Mouse (Mus musculus) adrenal gland (tissue): ENCODE measurements at regions not wholly inside any gene's neighbourhood (a gene's known extent, or its start where the extent isn't known, plus 50 kb on each side); places are given as distances from the start of the nearest gene placed in this dataset.

Experiments
- intact Hi-C: fragments of 180-260 bp; cut with DNase I; formaldehyde crosslinking; loops from one replicate; pipeline ENCODE4 v1.15.1; 2025

DNA sequence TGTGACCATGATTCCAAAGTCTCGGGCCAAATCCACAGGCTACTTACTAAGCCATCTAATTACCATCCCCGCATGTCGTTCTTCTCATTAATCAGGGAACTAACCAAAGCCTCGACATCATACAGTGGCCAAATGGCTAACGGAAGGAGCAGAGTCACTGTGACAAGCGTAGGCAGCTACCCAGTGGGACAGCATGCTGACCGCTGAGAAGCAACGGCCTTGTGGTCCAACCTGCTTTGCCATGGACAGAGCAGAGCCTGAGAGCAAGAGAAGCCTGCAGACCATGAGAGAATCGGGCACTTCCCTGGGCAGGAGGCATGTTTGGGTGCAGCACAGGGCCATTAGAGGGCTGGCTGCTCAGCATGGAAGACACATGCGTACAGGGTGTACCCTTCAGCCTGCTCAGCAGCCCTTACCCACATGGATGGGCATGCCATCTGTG lies 268.5 kb upstream of the Atp2b1 start:
- intact Hi-C loops, result no loop called here

DNA sequence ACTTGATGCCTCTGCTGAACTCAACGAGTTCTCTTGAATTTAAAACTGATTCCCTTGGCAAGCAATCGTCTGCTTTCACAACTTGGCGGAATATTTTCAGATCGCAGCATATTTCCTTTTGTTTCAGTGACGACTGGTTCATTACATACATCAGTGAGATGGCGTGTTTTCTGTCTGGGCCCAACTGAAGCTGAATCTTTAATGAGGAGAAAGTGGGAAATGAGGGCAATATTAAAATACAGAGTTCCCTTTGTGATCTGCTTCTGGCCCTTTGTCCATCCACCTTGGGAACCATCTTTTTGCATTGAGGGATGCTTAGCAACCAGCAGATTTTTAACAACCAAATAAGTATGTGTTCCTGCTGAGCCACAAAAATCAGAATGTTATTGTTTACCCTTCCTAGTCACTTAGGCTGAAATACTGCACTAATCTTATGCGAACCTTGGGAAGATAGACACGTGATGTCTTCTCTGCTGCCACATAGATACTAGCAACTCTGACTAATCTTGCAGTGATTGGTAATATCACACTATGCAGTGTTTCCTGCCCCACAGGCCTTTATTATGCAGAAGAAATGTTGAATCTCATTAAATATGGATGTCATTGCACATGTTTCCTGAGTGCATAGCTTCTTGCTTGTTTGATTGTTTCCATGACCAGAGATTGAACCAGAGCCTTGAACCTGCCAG lies 267.8 kb upstream of the Atp2b1 start:
- intact Hi-C loops, result no loop called here

DNA sequence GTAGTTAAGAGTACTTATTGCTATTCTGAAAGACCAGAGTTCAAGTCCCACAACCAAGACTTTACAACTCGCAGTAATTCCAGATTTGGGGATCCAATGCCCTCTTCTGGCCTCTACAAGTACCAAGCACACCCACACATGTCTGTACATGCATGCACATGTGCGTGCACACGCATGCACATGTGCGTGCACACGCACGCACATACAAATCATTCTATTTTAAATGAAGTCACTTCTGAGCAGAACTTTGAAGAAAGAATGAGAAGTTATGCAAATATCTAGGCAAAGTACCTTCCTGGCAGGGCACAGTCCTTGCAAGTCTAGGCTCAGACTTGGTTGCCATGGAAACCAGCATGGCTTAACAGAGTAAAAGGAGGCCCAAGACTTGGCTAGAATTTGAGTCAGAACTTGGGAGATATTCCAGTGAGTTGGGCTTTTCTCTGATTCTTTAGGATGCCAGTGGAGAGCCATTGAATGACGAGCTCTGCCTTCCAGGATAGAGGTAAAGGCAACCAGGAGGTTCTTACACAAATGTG lies 265.4 kb upstream of the Atp2b1 start:
- intact Hi-C loops, result no loop called here

DNA sequence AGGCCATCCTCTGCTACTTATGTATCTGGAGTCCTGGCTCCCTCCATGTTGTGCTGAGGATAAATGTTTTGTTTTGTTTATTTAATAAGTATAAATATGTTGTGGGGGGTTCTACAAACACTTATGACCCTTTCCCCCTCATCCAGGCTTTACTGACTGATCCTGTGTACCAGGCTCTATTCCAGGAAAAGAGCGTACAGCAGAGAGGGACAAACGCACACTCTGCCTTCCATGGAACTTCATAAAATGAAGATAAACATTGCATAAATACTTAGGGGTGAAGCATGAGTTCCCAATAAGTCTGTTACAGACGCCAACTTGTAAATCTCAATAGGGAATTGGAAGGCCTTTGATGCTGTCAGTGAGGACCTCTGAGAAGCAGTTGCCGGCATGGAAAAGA lies 263.7 kb upstream of the Atp2b1 start:
- intact Hi-C loops, result no loop called here

DNA sequence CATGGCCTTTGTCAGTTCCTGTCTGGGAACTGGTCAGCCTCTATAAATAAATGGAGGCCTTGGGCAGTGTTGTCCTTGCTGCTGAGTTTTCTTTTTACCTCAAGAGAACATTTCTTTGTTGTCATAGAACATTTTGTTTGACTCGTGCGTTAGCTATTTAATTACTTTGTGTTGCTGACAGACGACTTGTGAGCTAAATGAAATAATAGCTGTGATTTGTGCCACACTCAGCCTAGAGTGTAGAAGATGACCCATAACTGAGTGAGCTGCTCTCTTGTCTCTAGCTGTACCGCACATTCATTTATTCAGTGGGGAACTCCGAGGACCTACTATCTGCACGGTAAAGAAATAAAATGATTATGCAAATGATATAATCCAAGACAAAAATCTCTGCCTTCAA lies 263.1 kb upstream of the Atp2b1 start:
- intact Hi-C loops, result no loop called here

DNA sequence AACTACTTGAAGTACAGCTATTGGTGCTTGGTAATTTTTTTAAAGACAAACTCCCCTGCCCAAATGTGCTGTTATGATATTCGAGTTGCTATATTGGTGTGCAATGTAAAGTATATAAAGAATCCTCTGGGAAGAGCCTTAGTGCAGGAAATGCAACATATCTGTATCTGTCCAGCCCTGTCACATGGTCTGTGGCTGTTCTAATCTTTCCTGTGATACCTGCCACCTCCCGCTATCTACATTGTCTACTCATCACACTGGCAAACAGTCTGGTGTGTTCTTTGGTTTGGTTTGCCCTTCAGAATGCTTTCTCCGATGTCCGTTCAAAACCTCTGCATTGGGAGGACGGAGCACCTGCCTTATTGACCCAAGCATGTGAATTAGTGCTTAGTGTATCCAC lies 262.6 kb upstream of the Atp2b1 start:
- intact Hi-C loops, result no loop called here

DNA sequence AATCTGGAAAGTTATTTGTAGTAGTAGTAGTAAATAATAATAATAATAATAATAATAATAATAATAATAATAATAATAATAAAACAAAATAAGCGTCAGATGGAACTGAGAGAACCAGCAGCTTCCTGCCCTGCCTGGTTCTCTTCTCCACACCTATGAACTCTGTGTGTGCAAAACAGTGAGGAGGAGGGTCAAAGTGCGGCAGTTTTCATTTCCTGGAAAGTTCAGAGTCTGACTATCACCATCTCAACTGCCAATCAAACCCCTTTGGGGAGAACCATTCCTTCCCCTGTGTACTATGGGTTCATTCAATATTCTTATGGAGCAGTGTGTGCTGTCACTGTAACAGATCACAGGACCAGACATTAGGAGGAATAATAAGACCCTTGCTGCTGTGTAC lies 262.1 kb upstream of the Atp2b1 start:
- intact Hi-C loops, result no loop called here

DNA sequence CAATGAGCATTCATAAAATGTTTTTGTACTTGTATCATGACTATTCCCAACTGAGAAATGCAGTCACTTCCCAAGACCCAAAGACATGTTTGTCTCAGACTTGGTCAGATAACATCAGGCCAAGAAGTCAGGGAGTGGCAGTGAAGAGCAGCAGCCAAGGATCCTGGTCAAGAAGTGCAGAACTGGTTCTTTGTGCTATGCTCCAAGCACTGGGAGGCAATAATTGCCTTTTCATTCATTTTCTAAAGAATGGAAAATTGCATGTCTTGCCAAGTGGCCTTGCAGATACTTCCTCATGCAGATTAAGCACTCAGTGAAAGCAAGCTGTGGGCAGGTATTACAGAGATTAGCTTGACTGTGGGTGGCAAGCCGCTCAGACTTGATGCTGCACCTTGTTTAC lies 253.5 kb upstream of the Atp2b1 start:
- intact Hi-C loops, result no loop called here

DNA sequence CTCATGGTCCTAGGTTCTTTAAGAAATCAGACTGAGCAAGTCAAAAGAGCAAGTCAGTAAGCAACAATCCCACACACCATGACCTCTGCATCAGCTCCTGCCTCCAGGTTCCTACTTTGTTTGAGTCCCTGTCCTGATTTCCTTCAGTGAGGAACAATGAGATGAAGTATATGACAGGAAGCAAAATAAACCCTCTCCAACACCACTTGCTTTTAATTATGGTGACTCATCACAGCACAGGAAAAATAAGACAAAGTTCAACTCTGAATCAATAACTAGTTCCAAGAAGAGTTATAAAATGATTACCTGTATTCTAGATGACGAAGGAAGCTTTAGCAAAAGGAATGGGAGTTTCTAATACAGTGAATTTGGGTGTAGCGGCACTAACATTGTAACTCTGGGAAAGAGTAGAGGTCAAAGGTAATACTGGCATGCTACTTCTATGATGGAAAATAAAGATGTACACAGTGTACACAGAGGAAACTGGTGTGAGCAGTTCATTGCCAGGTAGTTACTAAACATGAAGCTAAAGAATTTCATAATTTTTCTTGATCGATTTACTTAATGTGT lies 248.2 kb upstream of the Atp2b1 start:
- intact Hi-C loops, result no loop called here

DNA sequence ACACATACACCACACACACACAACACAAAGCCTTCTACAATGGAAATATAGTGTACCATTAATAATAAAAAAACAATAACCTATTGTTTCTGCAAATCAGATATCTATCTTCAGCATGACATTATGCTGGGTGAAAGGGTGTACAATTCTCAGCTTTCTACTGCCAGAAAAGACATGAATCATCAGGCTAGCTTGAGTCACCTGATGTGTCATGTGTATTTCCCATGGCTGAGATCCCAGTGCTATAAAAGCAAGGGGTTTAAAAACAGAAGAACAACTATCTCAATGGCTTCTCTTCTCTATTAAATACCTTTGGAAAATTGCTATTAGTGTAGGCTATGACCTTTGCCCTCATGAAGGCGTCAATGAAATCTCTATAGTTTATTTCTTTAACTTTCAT lies 246.5 kb upstream of the Atp2b1 start:
- intact Hi-C loops, result no loop called here

DNA sequence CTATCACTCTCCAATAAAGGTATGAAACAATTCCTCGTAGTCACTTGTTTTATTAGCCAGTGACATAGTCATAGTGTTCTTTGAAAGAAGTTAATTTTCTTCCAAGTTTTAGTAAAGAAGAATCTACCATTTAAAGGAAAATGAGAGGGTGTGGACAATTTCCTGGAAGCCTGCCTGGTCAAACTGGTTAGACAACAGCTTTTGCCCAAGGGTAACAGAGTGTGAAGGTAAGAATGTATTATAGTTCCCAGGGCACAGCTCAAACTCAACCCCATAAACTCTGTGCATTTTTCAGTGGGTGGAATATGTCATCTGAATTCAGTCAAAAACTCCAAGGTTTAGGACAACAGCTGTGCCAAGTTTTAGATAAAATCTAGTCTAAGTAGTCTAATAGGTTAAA lies 240.1 kb upstream of the Atp2b1 start:
- intact Hi-C loops, result no loop called here

DNA sequence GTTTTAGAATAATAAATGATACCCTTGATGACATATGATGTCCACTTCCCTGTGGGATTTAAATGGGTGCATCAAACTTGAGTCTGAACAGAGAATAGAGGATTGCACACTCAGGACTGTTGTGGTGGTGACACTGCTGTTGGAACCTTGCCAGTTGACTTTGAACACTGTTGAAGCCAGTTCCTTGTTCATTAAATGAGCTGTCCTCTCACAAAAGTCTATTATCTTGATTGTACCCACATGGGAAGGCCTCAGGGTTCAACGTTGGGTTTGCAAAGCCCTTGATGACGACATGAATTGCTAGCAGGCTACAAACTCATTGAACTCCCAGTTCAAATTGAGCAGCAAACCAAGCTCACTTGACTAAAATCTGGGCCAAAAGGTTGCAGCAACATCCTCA lies 237.3 kb upstream of the Atp2b1 start:
- intact Hi-C loops, result no loop called here

DNA sequence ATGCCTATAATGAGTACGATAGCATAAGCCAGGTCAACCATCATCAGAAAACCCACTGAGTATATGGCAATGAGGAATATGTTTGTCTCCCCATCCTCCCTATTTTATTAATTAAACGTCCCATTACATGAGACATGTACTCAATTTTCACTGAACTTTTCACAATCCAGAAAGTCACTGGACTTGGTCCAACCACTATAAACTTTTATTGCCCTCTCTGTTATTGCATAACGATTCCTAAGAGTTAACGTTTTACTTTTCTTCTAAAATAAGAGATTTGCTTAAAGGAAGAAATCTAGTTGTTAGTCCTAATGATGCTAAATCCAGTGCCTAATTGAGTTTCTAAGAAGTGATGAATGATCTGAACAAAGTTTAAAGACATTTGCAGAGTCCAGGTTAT lies 236.0 kb upstream of the Atp2b1 start:
- intact Hi-C loops, result no loop called here

DNA sequence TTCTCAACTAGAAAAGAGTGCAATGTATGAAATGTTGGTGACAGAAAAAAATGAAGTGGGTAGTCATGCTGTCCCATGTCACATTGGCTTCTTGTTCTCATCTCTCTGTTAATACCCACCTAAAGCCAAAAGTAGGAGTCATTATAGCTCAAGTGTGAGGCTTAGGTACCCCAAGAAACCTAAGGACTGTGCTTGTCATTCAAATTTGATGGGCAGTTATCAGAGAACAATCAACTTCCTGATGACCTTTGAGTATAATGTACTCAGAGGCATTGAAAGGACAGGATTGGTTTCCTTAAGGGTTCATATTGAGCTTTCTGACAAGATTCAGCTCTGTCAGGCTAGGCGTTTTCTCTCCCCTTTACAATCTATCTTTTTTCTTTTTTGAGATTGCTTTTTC lies 231.8 kb upstream of the Atp2b1 start:
- intact Hi-C loops, result no loop called here

DNA sequence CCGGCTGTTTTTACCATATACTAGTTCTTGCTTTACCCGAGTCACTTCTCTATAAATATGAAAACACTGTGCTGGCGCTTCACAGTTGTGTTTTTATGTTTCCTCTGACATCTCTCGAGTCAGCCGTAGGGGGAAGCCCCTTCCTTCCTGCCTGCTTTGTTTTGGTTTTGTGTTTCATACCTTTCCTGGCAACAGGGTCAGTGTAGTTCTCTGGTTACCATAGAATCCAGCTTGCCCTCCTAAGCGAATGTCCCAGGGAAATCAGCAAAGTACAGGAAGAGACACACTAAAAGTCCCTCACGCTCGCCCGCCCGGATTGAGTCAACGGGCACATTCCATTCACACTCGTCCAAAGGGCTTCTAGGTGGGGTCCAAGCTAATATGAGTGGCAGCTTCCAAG lies 230.0 kb upstream of the Atp2b1 start:
- intact Hi-C loops, result no loop called here

DNA sequence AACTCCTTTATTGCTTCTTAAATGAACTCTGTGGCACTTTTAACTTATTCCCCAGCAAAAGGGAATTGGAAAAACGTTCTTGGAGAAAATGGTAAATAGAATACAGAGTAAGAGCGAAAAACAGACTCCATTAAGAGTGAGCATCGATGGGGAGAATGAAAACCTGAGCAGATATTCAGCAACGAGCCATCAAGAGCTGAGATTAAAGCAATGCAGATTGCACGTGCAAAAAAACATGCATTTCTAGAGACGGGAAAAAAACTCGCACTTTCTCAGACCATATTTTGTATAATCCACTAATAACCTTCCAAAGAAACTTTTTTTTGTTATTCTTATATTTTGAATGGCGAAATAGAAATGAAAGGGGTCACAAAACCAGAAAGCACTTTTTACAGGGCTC lies 229.5 kb upstream of the Atp2b1 start:
- intact Hi-C loops, result no loop called here

DNA sequence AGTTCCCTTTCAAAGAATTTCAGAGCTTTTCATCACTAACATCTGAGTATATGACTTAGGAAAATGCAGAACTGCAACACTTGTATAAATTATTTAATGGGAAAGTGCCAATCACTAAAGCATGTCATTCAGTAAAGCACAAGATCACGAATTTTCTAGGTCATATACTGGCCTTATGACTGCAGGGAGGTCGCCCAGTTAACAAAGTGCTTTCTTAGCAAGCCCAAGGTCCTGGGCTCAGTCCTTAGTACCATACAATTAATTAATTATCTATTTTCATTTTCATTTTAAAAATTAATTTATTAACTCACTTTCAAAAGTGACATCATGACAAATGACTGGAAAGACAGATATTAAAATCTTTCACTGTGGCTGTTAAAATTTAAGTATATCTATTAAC lies 228.5 kb upstream of the Atp2b1 start:
- intact Hi-C loops, result no loop called here

DNA sequence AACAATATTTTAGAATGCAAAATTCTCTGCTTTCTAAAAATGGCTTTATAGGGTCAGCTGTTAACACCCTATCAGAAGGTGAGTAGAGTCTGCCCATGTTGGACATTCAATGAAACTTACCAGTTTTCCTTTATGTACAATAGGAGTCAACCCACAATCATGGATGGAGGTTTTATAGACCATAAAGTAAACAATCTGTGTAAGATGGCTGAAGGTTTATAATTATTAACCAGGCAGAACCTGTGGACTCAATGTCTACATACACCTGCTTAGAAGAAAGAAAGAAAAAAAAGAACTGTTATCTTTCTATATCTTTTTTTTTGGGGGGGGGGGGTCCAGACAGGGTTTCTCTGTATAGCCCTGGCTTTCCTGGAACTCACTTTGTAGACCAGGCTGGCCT lies 227.8 kb upstream of the Atp2b1 start:
- intact Hi-C loops, result no loop called here

DNA sequence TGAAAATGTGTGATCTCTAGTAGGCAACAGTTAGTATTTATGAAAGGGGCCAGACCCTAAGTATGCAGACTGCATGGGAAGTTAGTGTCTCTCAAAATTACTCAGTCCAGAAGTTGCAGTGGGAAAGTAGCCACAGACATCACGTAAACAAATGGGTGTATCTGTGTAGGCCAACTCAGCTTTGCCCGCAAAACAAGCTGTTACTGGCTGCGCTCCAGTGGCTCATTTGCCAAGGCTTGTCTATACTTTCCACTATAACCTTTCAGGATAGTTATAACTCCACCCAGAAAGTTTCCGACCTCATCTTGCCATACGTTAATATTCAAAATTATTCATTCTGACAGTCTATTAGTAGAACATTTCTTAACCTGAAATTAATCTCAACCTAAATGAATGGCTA lies 222.4 kb upstream of the Atp2b1 start:
- intact Hi-C loops, result no loop called here

DNA sequence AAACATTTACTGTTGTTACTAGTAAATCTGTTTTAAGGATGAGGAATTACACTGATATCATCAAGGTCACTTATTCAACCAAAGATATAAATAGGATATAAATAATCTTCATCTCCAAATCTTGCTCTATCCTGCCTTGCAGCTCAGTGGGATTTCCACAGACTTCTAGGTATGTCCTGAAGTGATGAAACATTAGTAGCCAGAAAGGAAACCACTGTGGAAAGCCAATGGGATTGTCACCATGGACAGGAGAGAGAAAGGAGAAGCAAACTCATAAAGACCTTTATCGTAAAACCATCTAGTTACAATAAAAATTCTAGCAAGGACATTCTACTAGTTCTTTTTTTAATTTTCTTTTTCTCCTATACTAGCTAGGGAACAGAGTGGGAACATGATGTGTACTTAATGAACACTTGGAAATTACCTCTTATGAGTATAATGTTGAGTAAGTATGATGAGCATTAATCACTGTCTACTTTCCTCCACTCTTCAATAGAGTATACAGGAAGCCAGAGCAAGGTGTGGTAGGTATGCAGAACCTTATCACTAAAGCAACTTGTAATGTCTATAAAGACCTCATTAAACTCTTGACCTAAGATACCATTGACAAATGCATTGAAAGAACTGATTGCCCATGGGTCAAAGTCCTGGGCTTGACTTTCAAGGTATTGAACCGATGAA lies 219.4 kb upstream of the Atp2b1 start:
- intact Hi-C loops, result no loop called here

DNA sequence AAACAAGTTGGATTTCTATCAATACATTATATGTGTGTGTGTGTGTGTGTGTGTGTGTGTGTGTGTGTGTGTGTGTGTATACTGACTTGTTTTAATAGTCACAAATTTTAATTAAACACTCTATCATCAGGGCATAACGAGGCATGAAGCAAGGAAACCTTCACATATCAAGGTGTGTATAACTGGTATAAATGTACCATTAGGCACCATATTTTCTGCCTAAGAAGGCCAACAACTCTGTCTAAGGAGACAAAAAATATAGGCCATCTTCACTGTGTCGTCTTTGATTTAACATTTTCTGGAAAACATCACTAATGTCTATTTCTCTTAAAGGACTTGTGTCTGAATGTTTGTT lies 218.9 kb upstream of the Atp2b1 start:
- intact Hi-C loops, result no loop called here

DNA sequence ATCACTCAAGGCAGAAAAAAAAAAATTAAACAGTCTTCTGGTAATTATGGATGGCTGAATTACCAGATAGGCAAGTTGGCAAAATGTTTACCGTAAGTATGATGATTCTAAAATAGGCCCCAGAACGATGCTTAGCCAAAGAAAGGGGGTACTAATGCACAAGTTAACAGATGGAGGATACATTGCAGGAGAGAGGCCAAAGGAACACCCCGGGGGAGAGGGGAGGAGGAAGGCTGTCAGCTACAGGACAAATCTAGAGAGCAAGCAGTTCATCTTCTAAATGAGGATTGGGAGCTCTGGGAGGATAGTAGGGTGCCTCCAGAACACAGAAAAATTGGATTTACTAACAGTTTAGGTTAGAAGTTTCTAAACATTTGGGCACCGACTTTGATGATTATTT lies 216.3 kb upstream of the Atp2b1 start:
- intact Hi-C loops, result no loop called here

DNA sequence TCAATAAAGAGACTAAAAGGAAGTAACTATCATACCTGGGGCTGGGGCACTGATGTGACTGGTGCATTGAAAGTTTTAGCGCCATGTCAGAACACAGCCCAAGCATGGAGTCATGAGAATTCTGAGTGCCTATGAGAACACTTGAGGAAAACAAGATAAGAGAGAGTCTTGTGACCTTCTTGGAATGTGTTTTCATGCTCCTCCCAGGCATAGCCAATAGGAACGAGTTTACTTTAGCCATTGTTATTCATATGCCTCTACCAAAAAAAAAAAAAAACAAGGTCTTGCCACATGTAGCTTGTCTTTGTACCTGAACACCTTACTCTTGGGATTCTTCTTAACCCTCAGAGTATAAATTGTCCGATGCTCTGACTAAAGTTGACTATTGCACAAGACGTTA lies 214.6 kb upstream of the Atp2b1 start:
- intact Hi-C loops, result no loop called here
